Mouse (Mus musculus): ENCODE data around the gene Doxl2. TPM values are rescaled to one million over a fixed set of nuclear protein-coding genes. Genes with fewer than 3 reads are reported as not detected.
"Not testable (repeated sequence)": the region's sequence is repeated elsewhere in the genome, so short reads cannot be mapped to it uniquely, and the experiment has no call there.

The Doxl2 gene
- not detected for total RNA-seq (2021)
- not detected in 2 replicates for polyA plus RNA-seq (2012; rRNA removed)
- long read RNA-seq = 0 reads

- DNase-seq = peak; percentile 54
Observed at GRCm38 (mm10) chr6:48974663-48975062, at the start of gene Doxl2. TSS of gene Doxl2 (plus strand) at chr6:48974963.

DNA sequence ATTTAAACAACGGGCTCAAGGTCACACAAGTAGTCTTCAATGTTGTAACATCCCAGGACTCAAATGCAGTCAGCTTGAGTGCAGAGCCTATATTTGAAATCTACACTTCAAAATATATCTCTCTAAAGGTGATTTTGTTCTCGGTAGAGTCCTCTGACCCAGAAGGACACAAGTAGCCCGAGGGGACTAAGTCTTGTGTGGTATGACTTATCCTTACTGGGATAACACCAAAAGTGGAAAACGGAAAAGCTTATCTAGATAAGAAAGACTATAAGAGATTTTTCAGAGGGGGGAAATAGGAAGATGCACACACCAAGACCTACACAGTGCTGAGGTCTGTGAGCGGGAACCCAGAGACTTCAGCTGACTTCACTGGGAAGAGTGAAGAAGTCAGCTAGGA is 45.2 kb upstream of the Doxl2 start, which contains the start of gene 1600015I10Rik:
TSS of gene 1600015I10Rik (plus strand) at position 301 of the 400 bp plus-strand sequence.
- DNase-seq = no peak

DNA sequence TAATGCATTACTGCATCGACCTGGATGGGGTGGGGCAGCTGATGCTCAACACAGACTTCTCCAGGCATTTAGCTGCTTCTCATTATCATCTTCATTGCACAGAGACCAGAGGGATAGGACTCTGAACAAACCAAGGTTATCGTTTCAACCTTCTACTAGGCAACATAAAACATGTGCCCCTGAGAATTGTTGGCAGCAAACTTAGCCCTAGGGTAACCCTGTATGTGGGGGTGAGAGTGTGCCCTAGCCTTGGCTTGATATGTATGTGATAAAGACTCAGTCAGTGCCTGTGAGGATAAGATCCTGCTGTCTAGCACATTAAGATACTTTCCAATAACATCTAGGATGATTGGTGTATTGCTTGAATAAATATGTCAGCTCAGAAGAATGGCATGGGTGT is 25.2 kb upstream of the Doxl2 start:
- DNase-seq = peak; percentile 43

GRCm38 (mm10) chr6:48950676-48951075 is 24.1 kb upstream of the Doxl2 start:
- no peak for DNase-seq

DNA sequence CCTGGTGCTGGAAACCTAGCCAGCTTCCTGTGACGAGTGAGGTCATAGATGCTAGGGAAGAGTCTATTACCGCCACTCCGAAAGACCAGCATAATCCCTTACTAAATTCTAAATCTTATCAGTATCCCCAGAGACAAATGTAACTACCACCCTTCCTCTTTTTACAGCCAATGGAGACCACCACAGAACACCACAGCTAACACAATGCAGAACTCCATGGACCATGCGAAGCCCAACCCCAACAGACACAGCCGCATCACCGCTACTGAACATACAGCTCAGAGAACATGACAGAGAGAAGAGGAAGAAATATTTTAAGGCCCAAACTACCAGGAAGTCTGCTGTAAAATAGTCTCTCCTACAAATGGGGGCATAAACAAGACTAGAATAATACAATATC is 23.1 kb upstream of the Doxl2 start:
- no peak for DNase-seq

DNA sequence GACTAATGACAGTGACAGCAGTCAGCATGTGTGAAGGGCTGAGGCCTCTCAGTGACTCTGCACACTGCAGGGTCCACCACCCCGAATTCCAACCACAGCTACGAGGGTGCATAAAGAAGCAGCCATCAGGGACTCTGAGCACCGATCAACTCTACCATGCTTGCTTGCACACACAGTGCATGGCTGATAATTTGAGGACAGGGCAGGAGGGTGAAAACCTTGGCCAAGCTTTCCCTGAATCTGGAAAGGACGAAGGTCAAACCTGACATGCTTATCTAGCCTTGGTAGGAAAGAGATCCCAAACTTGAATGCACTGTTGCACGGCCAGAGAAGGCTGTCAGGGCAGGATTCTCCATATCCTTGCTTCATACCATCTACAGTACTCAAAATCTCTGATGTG is 21.5 kb upstream of the Doxl2 start:
- peak; percentile 38 for DNase-seq

DNA sequence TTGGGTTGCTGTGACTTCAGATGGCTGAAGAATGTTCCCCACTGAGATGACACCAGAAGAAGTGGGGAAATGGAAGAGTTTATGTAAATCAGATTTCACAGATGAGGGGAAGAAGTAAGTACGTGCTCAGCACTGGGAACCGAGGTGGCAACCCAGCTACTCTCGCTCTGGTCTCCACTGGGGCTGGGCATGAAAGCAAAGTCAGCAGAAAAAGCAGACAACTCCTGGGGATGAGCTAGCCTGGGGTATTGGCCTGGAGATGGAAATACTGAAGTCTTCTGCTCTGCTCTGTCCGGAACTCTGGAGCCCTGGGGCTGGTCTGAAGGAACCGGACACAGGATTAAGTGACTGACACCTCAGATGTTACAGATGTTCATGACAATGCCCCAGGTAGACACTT is 20.6 kb upstream of the Doxl2 start:
- no peak for DNase-seq

DNA sequence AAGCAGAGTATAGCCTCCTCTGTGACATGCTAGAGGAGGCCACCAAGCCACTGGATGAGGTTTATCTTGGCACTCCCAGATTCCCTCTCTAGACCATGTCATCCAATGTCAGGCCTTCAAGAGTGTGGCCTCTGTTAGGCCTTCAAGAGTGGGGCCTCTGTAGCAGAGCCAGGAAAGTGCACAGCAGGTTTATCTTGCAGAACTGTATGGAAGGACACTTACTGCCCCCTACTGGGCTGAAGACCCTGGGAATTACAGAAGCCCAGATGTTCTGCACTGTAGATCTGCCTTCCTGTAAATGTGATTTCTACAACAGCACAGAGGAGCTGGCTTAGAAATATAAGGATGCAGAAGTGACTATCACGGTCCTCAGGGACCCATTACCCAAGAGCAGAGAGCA is 19.8 kb upstream of the Doxl2 start:
- peak; percentile 69 for DNase-seq

DNA sequence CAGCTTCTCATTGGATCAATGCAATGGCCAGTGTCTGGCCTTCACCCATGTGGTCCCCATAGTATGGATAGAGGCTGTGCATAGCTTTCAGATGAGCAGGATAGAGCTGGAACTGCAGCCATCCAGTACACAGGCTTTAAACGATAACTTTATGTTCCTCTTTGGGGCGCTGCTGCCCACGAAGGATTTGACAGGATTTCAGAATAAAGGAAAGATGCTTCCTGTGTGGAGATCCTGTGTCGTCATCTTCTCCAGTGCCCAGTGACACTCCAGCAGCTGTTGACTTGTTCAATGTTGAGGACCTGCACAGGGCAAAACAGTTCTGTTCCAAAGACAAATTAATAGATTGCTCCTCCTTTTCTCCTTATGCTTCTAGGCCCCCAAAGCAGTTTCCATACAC is 18.0 kb upstream of the Doxl2 start:
- DNase-seq = no peak

GRCm38 (mm10) chr6:48958053-48958452 is 16.7 kb upstream of the Doxl2 start:
- DNase-seq = no peak

DNA sequence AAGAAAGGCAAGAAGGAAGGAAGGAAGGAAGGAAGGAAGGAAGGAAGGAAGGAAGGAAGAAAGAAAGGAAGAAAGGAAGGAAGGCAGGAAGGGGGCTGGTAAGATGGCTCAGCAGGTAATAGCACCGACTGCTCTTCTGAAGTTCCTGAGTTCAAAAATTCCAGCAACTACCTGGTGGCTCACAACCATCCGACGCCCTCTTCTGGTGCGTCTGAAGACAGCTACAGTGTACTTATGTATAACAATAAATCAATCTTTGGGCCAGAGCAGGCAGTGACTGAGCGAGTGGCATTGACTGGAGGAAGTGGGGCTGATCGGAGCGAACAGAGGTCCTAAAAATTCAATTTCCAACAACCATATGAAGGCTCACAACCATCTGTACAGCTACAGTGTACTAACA is 15.6 kb upstream of the Doxl2 start:
- not testable (repeated sequence) for DNase-seq

- DNase-seq = not testable (repeated sequence)
Observed at GRCm38 (mm10) chr6:48966696-48967095, 8.1 kb upstream of the Doxl2 start.

DNA sequence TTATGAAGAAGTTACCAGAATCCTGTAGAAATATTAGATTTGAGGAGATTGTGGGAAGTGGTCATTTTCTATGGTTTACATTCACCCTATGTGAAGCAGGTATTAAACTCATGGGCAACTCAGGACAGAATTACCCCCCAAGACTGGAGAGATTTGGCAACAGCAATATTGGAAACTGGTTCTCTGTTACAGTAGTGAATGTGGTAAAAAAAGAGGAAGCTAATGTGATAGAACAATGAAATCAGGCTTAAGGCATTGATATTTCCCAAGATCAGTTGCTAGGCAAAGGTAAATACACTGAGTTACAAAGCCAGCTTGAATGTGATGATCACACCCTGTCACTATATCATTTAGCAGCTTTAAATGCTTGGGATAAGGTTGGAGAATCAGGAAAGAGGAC is 6.9 kb upstream of the Doxl2 start:
- no peak for DNase-seq

- peak; percentile 34 for DNase-seq
Observed at GRCm38 (mm10) chr6:48979616-48980015, 4.9 kb downstream of the Doxl2 start.

- DNase-seq = no peak
Observed at GRCm38 (mm10) chr6:48982305-48982704, 7.5 kb downstream of the Doxl2 start.

GRCm38 (mm10) chr6:48986444-48986990 is 11.8 kb downstream of the Doxl2 start, which contains the start of gene Svs1:
TSS of gene Svs1 (plus strand) at chr6:48986861.
- DNase-seq = peak; percentile 70

GRCm38 (mm10) chr6:48989971-48990370 is 15.2 kb downstream of the Doxl2 start:
- no peak for DNase-seq

GRCm38 (mm10) chr6:48991991-48992390 is 17.2 kb downstream of the Doxl2 start:
- DNase-seq = no peak

DNA sequence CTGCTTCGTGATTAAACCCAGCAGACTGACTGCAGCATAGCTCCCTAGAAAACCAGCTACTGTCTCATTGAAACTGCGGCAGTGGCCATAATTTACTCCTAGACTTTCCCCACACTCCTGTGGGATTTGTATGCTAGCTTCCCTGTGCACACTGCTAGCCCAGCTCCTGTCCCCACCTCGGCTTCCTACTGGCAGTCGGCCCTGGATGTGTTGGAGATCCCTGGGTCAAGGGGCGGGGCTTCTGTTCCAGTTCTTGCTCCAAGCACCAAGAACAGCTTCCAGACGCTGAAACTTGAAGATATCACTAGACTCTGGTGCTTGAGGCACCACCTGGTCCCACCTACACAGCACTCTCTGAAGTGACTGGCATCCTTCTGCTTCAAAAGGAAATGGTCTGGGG is 23.4 kb downstream of the Doxl2 start:
- peak; percentile 17 for DNase-seq

GRCm38 (mm10) chr6:48998796-48999195 is 24.0 kb downstream of the Doxl2 start:
- DNase-seq = peak; percentile 65

- DNase-seq = no peak
Observed at GRCm38 (mm10) chr6:49003381-49003780, 28.6 kb downstream of the Doxl2 start.

DNA sequence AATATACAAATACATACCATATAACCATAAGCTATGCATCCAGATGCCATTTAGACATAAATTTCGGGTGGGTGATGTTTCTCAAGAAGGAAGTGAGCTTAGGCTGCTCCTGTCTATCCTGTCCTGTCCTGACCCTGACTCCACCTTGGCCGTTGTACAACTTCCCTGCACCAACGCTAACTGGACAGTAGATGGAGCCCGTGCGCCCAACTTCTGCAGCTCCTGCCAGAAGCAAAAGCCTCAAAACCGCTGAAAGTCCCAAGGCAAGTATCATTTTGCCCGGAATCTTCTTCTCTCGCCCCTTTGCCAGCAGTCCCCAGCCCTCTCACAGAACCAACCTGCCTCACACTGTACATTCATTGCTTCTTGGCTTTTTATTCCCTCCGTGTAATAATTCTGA is 33.2 kb downstream of the Doxl2 start:
- DNase-seq = peak; percentile 59

GRCm38 (mm10) chr6:49008420-49009160 is 33.8 kb downstream of the Doxl2 start:
- DNase-seq = no peak

- DNase-seq = no peak
Observed at GRCm38 (mm10) chr6:49009161-49009555, 34.4 kb downstream of the Doxl2 start.
